Mouse (Mus musculus) midbrain, embryonic 12.5 days (tissue): ENCODE measurements around the gene Stk11. TPM values are rescaled to one million over a fixed set of nuclear protein-coding genes. Genes with fewer than 3 reads are reported as not detected.

Source experiments
- ATAC-seq: fragments of 200-750 bp; cut with Nextera tagmentation; 2 replicates; pipeline ENCODE4 v1.8.0; 2017; ENCODE audit warnings: low read depth, moderate TSS enrichment, moderate library complexity; ENCODE audit not compliant: low FRiP score
- H3K27ac ChIP-seq: fragments of 300-500 bp; sonication (generic); replicated peaks from 2 replicates; pipeline ENCODE4 v1.5.1; 2016; ENCODE audit warnings: mild to moderate bottlenecking
- H3K27me3 ChIP-seq: fragments of 300-500 bp; sonication (generic); 2 replicates; pipeline ENCODE4 v1.6.1; 2016; ENCODE audit warnings: mild to moderate bottlenecking
- H3K36me3 ChIP-seq: fragments of 300-500 bp; sonication (generic); 2 replicates; pipeline ENCODE4 v1.6.1; 2016
- H3K4me1 ChIP-seq: fragments of 300-500 bp; sonication (generic); 2 replicates; pipeline ENCODE4 v1.6.1; 2016
- H3K4me2 ChIP-seq: fragments of 300-500 bp; sonication (generic); replicated peaks from 2 replicates; pipeline ENCODE4 v1.6.1; 2016; ENCODE audit warnings: mild to moderate bottlenecking, moderate library complexity
- H3K4me3 ChIP-seq: fragments of 300-500 bp; sonication (generic); 2 replicates; pipeline ENCODE4 v1.5.1; 2016; ENCODE audit warnings: mild to moderate bottlenecking
- H3K9ac ChIP-seq: fragments of 300-500 bp; sonication (generic); replicated peaks from 2 replicates; pipeline ENCODE4 v1.6.1; 2016; ENCODE audit warnings: mild to moderate bottlenecking, moderate library complexity
- H3K9me3 ChIP-seq: fragments of 300-500 bp; sonication (generic); 2 replicates; pipeline ENCODE4 v1.6.1; 2016; ENCODE audit warnings: mild to moderate bottlenecking
- WGBS: fragments of 180-500 bp; shearing (Covaris S2); methylation state at CpG from one replicate; pipeline ENCODE4 v1.1.7; 2016; 5-methylcytosine and 5-hydroxymethylcytosine counted together
- polyA plus RNA-seq: library from polyadenylated mRNA; unstranded; fragments of >200 nt; fragmentation: Nextera tagmentation; extraction: Ambion mirVana; gene quantifications from 2 replicates; pipeline ENCODE4 v1.2.1, GENCODE M21; 2016

The Stk11 gene
- polyA plus RNA-seq, 1 experiment from 2014 or later: 20.3 TPM

DNA sequence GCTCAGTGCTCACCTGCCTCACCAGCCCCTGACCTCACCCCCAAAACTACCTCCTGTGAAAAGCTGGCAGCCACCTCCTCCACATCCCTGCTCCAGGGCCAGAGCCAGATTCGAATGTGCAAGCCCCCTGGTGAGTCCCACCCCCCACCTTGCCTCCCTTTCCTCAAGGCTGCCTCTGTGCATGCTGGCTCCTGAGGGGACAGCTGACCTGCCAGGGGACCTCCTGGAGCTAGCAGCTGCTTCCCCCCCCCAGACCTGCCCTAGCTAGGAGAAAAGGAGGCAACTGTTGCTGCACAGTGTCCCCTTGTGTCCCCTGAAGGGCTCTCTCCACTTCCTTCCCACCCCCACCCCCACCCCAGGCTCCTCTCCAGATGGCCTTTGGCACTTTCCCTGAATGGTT is 39.7 kb downstream of the Stk11 start:
- ATAC-seq: no peak
- Histone ChIP-seq H3K36me3 (peaks cover 67% of the 10 kb centered on the region), H3K27me3 (no peaks in the 10 kb centered on the region), H3K9ac (peak overlapping the region; percentile 44; the same call in 1 of the 2 replicates), H3K4me3 (no peak overlapping the region), H3K4me2 (0 out of 2 replicates have a peak overlapping the region, but pooled peaks have one; percentile 7), H3K9me3 (no peaks in the 10 kb centered on the region), H3K27ac (peak overlapping the region; percentile 63), H3K4me1 (peaks cover 78% of the 10 kb centered on the region)
- 63% methylated on average over 1 of the region's 1 CpGs for WGBS

DNA sequence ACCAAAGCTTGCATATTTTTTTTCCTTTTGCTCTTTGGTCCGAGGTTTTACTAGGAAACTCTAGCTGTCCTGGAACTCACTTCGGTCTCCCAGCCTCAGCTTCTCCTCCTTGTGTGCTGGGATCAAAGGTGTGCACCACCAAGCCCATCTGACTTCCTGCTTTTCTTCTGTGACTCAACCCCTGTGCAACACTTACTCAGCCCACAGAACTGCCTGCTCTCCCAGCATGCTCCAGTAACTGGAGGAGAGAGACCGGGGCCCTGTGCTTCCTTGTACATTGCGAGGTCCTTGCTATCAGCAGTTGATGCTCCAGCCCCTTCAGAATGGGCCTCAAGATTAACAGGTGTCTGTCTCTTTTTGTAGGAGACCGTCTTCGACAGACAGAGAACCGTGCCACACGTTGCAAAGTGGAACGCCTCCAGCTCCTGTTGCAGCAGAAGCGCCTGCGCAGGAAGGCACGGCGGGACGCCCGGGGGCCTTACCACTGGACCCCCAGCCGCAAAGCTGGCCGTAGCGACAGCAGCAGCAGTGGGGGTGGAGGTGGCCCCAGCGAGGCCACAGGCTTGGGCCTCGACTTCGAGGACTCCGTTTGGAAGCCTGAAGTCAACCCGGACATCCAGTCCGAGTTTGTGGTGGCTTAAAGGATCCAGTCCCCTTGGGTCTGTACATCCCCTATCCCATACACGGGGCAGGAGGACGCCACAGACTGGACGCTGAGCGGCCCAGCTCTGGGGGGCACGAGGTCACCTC is 40.6 kb downstream of the Stk11 start:
- H3K27me3 ChIP-seq: no peaks in the 10 kb centered on the region
- WGBS: 87% methylated on average over 29 of the region's 29 CpGs
- ATAC-seq: no peak
- no peak overlapping the region for H3K4me3 ChIP-seq
- peak overlapping the region; percentile 90 for H3K27ac ChIP-seq
- no peaks in the 10 kb centered on the region for H3K9me3 ChIP-seq
- peak overlapping the region; percentile 29 for H3K9ac ChIP-seq
- no peak overlapping the region; the same call in 1 of the 2 replicates for H3K4me2 ChIP-seq
- H3K4me1 ChIP-seq: peaks cover 87% of the 10 kb centered on the region
- H3K36me3 ChIP-seq: peaks cover 65% of the 10 kb centered on the region

DNA sequence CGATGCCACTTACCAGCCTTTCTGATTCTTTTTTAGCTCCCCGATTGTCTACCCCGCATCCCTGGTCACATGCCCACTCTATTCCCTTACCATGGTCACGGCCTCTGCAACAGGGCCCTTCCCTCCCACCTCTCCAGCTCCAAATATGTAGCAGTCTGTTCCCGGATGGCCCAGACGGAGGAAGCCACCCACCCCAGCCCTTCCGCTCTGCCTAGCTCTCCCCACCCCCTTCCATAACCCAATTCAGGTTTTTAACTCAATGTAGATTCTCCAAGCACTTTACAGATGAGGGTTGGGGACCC is 41.1 kb downstream of the Stk11 start:
- ATAC-seq: no peak
- Histone ChIP-seq H3K9ac (peak overlapping the region; percentile 29), H3K36me3 (peaks cover 60% of the 10 kb centered on the region), H3K4me1 (peaks cover 93% of the 10 kb centered on the region), H3K4me2 (no peak overlapping the region), H3K27me3 (no peaks in the 10 kb centered on the region), H3K27ac (peak overlapping the region; percentile 90), H3K4me3 (no peak overlapping the region), H3K9me3 (no peaks in the 10 kb centered on the region)
- WGBS: 59% methylated on average over 7 of the region's 7 CpGs

DNA sequence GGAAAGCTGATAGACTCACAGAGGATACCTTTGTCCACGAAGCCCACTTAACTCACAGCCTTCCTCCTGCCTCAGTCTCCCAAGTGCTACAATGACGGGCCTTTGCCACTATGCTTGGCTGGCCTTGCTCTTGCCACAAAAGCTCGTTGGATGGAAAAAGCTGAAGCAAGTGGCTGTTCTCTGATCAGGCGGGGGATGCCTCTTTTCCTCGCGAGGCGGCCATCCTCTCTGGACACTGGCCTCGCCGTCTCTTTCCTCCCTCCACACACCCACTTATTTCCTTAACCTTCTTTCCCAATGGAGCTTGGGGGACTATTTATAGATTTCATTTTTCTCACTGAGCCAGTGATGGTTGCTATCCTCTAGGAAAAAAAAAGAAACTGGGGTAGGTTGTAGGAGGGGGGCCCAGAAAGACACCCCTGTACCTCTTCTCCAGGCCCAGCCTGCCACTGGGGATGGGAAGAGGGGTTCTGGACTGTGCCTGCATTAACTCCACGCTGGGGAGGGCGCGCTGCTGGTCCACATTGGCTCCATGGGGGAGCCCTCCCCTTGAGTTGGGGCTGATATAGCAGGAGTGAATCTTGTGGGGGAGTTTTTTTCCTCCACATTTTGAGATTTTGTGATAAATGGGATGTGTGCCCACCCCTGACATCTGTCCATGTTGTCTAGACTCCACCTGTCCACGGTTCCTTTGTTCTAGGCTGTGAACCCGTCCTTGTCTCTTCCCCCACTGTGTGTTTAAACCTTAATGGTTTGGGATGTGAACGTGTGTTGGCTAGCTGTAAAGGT is 41.7 kb downstream of the Stk11 start:
- H3K36me3 ChIP-seq: peaks cover 53% of the 10 kb centered on the region
- H3K9ac ChIP-seq: peak overlapping the region; percentile 29; the same call in 1 of the 2 replicates
- peaks cover 95% of the 10 kb centered on the region for H3K4me1 ChIP-seq
- peak overlapping the region; percentile 90 for H3K27ac ChIP-seq
- H3K9me3 ChIP-seq: no peaks in the 10 kb centered on the region
- H3K4me2 ChIP-seq: 0 out of 2 replicates have a peak overlapping the region, but pooled peaks have one; percentile 10
- no peaks in the 10 kb centered on the region for H3K27me3 ChIP-seq
- 60% methylated on average over 15 of the region's 15 CpGs for WGBS
- no peak for ATAC-seq
- no peak overlapping the region for H3K4me3 ChIP-seq

DNA sequence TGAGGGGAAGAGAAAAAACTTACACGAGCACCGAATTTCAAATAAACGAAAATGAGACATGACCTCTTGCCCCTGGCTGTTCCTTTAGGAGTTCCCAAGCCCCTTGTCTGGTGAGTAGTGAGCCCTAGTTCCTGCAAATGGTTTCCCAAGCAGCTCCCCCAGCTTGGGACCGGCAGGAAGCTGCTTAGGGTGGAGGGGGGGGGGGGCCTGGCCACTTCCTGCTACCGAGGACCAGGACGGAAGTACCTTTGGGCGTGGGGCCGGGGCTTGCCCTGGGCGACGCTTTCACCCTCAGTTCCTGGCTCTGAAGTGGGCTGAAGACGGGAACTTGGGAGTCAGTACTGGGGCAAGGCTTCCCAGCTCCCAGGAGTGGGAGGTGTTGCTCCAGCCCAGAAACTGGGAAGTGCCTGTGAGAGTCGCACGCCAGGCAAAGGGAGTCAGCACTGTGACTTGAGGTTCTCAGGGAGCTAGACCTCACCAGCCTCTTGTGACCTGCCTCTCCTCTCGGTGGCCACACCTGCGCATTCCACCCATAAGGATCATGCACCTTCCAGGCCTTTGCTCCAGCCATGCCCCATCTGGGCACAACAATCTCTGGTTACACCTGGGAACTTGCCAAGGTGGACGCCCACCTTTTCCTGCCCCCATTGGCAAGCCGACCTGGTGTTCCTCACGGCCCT is 42.8 kb downstream of the Stk11 start:
- peaks cover 84% of the 10 kb centered on the region for H3K4me1 ChIP-seq
- H3K9ac ChIP-seq: peak overlapping the region; percentile 40; the same call in 1 of the 2 replicates
- no peaks in the 10 kb centered on the region for H3K27me3 ChIP-seq
- ATAC-seq: no peak
- 19% methylated on average over 18 of the region's 18 CpGs for WGBS
- 0 out of 2 replicates have a peak overlapping the region, but pooled peaks have one; percentile 47 for H3K4me3 ChIP-seq
- peaks cover 42% of the 10 kb centered on the region for H3K36me3 ChIP-seq
- H3K27ac ChIP-seq: peak overlapping the region; percentile 90
- H3K9me3 ChIP-seq: no peaks in the 10 kb centered on the region
- peak overlapping the region; percentile 57 for H3K4me2 ChIP-seq

DNA sequence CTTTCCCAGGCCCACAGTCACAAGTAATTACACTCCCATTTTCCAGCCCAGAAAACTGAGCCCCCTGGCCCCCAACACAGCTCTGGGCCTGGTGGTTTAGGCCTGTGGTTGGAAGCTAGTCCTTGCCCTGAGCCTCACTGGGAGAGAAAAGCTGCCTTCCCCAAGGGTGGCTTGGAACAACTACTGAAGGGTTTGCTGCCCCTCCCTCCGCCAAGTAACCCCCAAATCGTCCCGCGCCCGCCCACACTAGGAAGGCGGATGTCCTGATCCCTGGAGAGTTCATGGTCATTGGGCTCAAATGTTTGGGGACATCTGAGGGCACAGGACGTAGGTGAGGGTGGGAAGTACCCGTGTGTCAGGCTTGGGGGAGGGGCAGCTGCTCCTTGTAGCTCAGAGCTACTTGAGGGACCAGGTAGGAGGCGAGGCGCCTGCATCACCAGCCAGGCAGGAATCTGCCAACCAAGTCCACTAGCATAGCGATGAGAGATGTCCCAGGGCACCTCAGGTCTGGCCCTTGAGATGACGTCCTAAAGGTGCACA is 43.5 kb downstream of the Stk11 start:
- peaks cover 79% of the 10 kb centered on the region for H3K4me1 ChIP-seq
- H3K9ac ChIP-seq: peak overlapping the region; percentile 40; the same call in 1 of the 2 replicates
- 5% methylated on average over 12 of the region's 12 CpGs for WGBS
- H3K4me2 ChIP-seq: peak overlapping the region; percentile 57
- H3K36me3 ChIP-seq: peaks cover 36% of the 10 kb centered on the region
- peak overlapping the region; percentile 47 for H3K4me3 ChIP-seq
- H3K27me3 ChIP-seq: peaks cover 5% of the 10 kb centered on the region; the same call in 1 of the 2 replicates
- peak overlapping the region; percentile 90 for H3K27ac ChIP-seq
- H3K9me3 ChIP-seq: no peaks in the 10 kb centered on the region
- peak; percentile 41 for ATAC-seq

DNA sequence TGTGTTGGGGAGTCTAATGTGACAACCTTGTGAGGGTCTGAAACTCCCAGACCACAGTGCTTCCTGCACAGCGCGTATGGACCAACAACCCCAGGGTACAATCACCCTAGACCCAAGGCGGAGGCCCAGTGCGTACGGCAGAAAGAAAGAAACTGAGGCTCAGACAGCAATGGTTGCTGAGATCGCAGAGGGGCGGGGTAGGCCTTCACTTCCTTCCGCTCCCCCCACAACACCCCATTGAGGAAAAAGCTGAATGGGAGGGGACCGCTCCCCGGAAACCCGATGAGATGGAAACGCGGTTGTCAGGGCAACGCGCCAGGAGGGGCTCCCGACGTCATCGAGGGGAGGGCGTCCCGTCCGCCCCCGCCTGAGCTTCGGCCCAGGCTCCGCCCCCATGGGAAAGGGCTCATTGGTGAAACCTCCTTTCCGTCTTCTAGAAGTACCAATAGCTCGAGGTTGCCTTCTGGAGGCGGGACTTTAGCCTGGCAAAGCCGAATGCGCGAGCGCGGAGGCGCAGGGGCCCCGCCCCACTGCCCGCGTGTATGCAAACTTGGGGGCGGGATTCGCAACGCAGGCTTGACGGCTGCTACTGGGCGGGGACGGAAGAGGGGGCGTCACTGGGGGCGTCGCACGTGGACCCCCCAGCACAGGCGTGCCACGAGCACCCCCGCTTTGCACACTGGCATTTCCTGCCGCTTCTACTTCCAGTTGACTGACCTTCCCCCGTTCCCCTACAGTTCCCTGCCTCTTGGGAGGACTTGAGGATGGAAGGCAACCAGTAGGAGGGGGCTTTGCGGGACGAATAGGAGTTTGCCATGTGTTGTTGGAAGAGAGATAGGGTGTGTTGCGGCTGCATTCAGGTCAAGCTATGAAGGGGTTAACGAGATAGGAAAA is 44.2 kb downstream of the Stk11 start:
- H3K4me3 ChIP-seq: peak overlapping the region; percentile 47
- peaks cover 28% of the 10 kb centered on the region for H3K36me3 ChIP-seq
- H3K27ac ChIP-seq: peak overlapping the region; percentile 90
- peak overlapping the region; percentile 57 for H3K4me2 ChIP-seq
- H3K4me1 ChIP-seq: peaks cover 79% of the 10 kb centered on the region
- H3K9me3 ChIP-seq: no peaks in the 10 kb centered on the region
- peak overlapping the region; percentile 40; the same call in 1 of the 2 replicates for H3K9ac ChIP-seq
- under 1% methylated on average over 55 of the region's 55 CpGs for WGBS
- peak; percentile 79 for ATAC-seq
- peaks cover 6% of the 10 kb centered on the region; the same call in 1 of the 2 replicates for H3K27me3 ChIP-seq

DNA sequence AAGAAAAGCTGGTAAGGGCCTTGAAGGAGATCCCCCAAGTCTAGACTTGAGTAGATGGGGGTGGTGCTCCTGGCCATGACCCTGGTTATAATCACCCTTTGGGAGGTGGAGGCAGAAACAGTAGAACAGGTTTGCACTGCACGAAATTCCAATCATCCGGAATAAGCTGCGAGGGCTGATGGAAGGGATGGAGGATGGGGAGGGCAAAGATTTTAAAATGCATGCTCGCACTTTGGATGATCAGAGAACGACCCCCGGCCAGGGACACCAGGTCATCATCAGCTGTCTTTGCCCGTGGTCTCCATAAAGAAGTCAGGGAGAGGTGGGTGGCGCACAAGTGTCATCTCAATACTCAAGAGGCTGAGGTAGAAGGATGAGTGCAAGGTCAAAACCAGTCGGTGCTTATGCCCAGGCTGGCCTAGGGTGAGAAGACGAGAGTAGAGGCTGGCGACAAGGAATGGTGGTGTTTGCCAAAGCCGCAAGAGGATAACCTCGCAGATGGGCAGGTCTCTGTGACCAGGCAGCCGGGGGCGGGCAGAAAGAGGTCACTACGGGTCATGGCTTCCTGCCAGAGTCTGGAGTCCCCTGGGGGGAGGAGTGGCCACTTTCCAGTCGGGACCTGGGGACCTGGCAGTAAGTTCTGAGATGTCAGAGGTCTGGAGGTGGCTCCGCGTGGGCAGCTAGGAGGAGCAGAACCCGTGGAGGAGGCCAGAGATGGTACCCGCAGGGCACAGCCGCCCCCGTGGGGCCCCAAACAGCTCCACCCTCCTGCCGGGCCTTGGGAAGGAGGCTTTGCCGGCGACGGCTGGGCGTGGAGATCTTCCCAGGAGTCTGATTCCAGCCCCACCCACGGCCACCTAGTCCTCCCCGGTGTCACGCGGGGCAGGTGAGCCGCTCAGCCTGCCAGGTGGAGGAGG is 45.1 kb downstream of the Stk11 start:
- Histone ChIP-seq H3K4me3 (peak overlapping the region; percentile 47), H3K36me3 (peaks cover 19% of the 10 kb centered on the region), H3K27me3 (peaks cover 6% of the 10 kb centered on the region; the same call in 1 of the 2 replicates), H3K4me2 (peak overlapping the region; percentile 57), H3K9me3 (no peaks in the 10 kb centered on the region), H3K27ac (peak overlapping the region; percentile 90), H3K4me1 (peaks cover 79% of the 10 kb centered on the region), H3K9ac (no peak overlapping the region)
- WGBS: 2% methylated on average over 32 of the region's 33 CpGs
- no peak for ATAC-seq

DNA sequence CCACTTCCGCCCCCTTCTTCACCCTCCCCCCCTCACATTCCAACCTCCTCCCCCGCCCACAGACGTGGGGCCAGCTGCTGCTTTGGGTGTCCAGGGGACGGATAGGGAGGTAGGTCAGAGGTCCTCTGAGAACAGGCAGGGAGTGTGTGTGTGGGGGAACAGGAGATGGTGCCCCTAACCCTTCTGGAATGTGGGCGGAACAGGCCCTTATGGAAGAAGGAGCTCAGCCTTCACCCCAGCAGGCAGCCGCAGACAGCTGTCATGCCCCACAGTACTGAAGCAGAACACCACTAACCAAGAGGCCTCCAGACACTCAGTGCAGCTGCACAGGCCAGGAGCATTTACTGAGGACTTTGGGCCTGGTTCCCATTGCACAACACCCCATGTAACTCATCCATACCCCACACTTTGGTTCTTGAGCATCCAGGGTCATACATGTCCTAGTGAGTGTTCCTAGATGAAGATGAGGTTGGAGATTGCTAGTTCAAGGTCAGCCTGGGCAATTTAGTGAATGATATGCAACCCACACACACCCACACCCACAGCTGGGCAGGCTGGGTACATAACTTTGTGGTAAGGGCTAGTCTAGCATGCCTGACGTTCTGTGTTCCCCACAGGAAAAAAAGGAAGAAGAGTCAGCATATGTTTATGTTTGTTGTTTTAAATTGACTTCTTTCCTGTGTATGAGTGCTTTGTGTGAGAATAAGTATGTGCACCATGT is 46.1 kb downstream of the Stk11 start:
- ATAC-seq: no peak
- Histone ChIP-seq H3K4me2 (peak overlapping the region; percentile 57; the same call in 1 of the 2 replicates), H3K27me3 (peaks cover 6% of the 10 kb centered on the region; the same call in 1 of the 2 replicates), H3K27ac (peak overlapping the region; percentile 50; the same call in 1 of the 2 replicates), H3K4me1 (peaks cover 77% of the 10 kb centered on the region), H3K4me3 (0 out of 2 replicates have a peak overlapping the region, but pooled peaks have one; percentile 47), H3K9me3 (no peaks in the 10 kb centered on the region), H3K36me3 (peaks cover 10% of the 10 kb centered on the region), H3K9ac (no peak overlapping the region)
- 12% methylated on average over 7 of the region's 7 CpGs for WGBS
